Mouse (Mus musculus) heart, postnatal 0 days (tissue): Measurements from ENCODE around the gene Alkbh6. TPM values are rescaled to one million over a fixed set of nuclear protein-coding genes. Genes with fewer than 3 reads are reported as not detected.
A peak's percentile ranks its signal among the peaks of the same experiment; 100 is the strongest.

Source experiments
- ATAC-seq: fragments of 200-750 bp; cut with Nextera tagmentation; 2 replicates; pipeline ENCODE4 v1.8.0; 2017; ENCODE audit warnings: low read depth, moderate number of reproducible peaks, moderate library complexity; ENCODE audit not compliant: insufficient read depth
- DNase-seq: peaks from one replicate; pipeline ENCODE4 v3.0.0-alpha.2; 2016; ENCODE audit warnings: low spot score
- H3K27ac ChIP-seq: fragments of 300-500 bp; sonication (generic); 2 replicates; pipeline ENCODE4 v1.5.1; 2014; ENCODE audit warnings: low read depth, mild to moderate bottlenecking
- H3K27me3 ChIP-seq: fragments of 300-500 bp; sonication (generic); 2 replicates; pipeline ENCODE4 v1.6.1; 2014; ENCODE audit warnings: low read length, mixed read lengths; ENCODE audit not compliant: control insufficient read depth, insufficient read depth
- H3K36me3 ChIP-seq: fragments of 300-500 bp; sonication (generic); replicated peaks from 2 replicates; pipeline ENCODE4 v1.6.1; 2014; ENCODE audit warnings: low read length, mixed read lengths; ENCODE audit not compliant: control insufficient read depth, insufficient read depth
- H3K4me1 ChIP-seq: fragments of 300-500 bp; sonication (generic); 2 replicates; pipeline ENCODE4 v1.6.1; 2014; ENCODE audit warnings: antibody characterized with exemption; ENCODE audit not compliant: control insufficient read depth, insufficient read depth
- H3K4me2 ChIP-seq: fragments of 300-500 bp; sonication (generic); 2 replicates; pipeline ENCODE4 v1.6.1; 2014; ENCODE audit warnings: low read depth, mild to moderate bottlenecking, low read length, moderate library complexity
- H3K4me3 ChIP-seq: fragments of 300-500 bp; sonication (generic); 2 replicates; pipeline ENCODE4 v1.5.1; 2014; ENCODE audit warnings: low read depth, low read length
- H3K9ac ChIP-seq: fragments of 300-500 bp; sonication (generic); replicated peaks from 2 replicates; pipeline ENCODE4 v1.6.1; 2014; ENCODE audit warnings: low read depth, low read length, mixed read lengths
- H3K9me3 ChIP-seq: fragments of 300-500 bp; sonication (generic); replicated peaks from 2 replicates; pipeline ENCODE4 v1.6.1; 2016; ENCODE audit warnings: low read length; ENCODE audit not compliant: control insufficient read depth
- CTCF ChIP-seq: IDR thresholded peaks from 2 replicates; pipeline ENCODE4 v1.5.1; 2016; ENCODE audit warnings: antibody characterized with exemption, control low read depth, low read depth
- EP300 ChIP-seq: IDR thresholded peaks from 2 replicates; pipeline ENCODE4 v1.6.1; 2016; ENCODE audit warnings: antibody characterized with exemption, low read depth
- WGBS: fragments of 180-500 bp; shearing (Covaris S2); extraction: QIAGEN DNeasy Blood & Tissue Kit; methylation state at CpG from one replicate; pipeline ENCODE4 v1.1.7; 2014; 5-methylcytosine and 5-hydroxymethylcytosine counted together
- polyA plus RNA-seq: library from polyadenylated mRNA; unstranded; fragments of >200 nt; fragmentation: Nextera tagmentation; extraction: Ambion mirVana; gene quantifications from 2 replicates; pipeline ENCODE4 v1.2.1, GENCODE M21; 2015
- total RNA-seq: library from RNA; depleted of rRNA; stranded (reverse); fragments of >200 nt; gene quantifications from 2 replicates; pipeline ENCODE4 v1.2.3, GENCODE M21; 2014; ENCODE audit warnings: low replicate concordance

The Alkbh6 gene
- total and polyA plus RNA-seq, 2 experiments from 2014 or later, result 40.0 to 63.5 TPM

- no peak overlapping the region for H3K27ac ChIP-seq
- H3K4me3 ChIP-seq, result no peak overlapping the region
- DNase-seq, result no peak
- 67% methylated on average over 5 of the region's 5 CpGs for WGBS
- ATAC-seq, result no peak
- no peak overlapping the region for H3K9ac ChIP-seq
- no peaks in the 10 kb centered on the region for H3K4me1 ChIP-seq
- H3K9me3 ChIP-seq, result no peaks in the 10 kb centered on the region
- peaks cover 14% of the 10 kb centered on the region for H3K27me3 ChIP-seq
- H3K36me3 ChIP-seq, result no peaks in the 10 kb centered on the region
- H3K4me2 ChIP-seq, result no peak overlapping the region
- TF ChIP-seq CTCF, result no peak
- TF ChIP-seq EP300, result no peak
These were observed 31.1 kb downstream of the Alkbh6 start for GRCm38 (mm10) chr7:30339432-30340109.

DNA sequence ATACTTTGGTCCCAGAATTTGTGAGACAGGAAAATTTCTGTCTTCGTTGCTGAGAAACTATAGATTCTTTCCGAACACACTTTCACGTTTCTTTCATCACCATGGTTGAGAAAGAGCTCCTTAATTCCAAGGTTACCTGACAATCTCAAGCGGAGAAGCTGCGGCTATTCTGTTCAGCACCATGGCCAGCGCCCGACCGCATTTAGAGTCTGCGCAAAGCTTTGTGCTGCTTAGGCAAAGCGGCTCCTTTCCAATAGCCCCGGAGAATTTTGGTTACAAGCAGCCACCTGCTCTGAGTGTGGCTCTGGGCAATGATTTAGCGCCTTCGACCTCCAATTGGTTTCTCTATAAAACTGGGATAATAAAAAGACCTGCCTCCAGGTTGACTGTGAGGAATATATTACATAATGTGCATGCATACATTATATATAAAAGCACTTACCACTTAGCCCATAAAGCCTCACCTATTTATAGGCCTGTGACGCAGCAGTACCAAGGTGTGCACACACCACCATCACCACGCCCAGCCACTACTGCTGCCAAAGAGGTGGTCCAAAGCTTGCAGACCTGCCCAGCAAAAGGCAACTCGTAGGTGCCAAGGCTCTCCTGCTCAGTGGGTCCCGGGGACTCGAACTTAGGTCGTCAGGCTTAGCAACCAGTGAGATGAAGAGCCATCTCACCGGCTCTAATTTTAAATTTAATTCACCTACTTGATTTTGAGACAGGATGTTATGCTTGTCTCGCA is 38.3 kb downstream of the Alkbh6 start:
- Histone ChIP-seq H3K4me2 (no peak overlapping the region), H3K36me3 (no peaks in the 10 kb centered on the region), H3K27ac (no peak overlapping the region), H3K9me3 (no peaks in the 10 kb centered on the region), H3K4me3 (no peak overlapping the region), H3K27me3 (peaks cover 41% of the 10 kb centered on the region), H3K4me1 (no peaks in the 10 kb centered on the region), H3K9ac (no peak overlapping the region)
- TF ChIP-seq CTCF, result no peak
- TF ChIP-seq EP300, result no peak
- 21% methylated on average over 21 of the region's 21 CpGs for WGBS
- no peak for DNase-seq
- no peak for ATAC-seq

- TF ChIP-seq EP300, result no peak
- TF ChIP-seq CTCF, result peak; percentile 64
- no peak for DNase-seq
- 2% methylated on average over 30 of the region's 30 CpGs for WGBS
- no peak overlapping the region for H3K4me3 ChIP-seq
- peaks cover 44% of the 10 kb centered on the region for H3K27me3 ChIP-seq
- no peak overlapping the region for H3K9ac ChIP-seq
- no peaks in the 10 kb centered on the region for H3K9me3 ChIP-seq
- no peaks in the 10 kb centered on the region for H3K36me3 ChIP-seq
- H3K27ac ChIP-seq, result no peak overlapping the region
- 0 out of 2 replicates have a peak, but pooled peaks have one; percentile 30 for ATAC-seq
- no peak overlapping the region for H3K4me2 ChIP-seq
- H3K4me1 ChIP-seq, result no peaks in the 10 kb centered on the region
These were observed 39.3 kb downstream of the Alkbh6 start for GRCm38 (mm10) chr7:30347828-30348227.

DNA sequence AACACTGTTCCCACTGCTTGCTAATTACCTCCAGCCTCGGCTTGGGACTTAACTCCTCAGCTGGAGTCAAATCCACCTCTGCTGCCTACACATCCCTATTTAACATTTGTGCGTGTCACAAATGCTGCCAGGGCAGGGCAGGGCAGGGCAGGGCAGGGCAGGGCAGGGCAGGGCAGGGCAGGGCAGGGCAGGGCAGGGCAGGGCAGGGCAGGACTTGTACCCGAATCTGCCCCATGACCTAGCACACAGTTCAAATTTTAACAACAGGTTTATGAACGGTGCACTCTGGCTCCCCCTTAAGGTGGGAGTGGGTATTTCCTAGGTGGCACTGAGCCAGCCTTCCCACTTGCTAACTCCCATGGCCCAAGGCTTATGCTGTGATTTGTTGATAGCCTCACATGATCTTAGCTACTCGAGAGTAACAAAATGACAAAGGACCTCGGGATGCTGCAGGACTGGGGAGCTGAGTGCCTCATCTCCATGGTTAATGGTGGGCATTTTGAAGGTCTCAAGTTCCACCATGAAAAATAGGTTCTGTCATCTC is 44.8 kb downstream of the Alkbh6 start:
- Histone ChIP-seq H3K4me2 (no peak overlapping the region), H3K4me1 (no peaks in the 10 kb centered on the region), H3K4me3 (no peak overlapping the region), H3K27ac (no peak overlapping the region), H3K36me3 (no peaks in the 10 kb centered on the region), H3K9ac (no peak overlapping the region), H3K27me3 (peaks cover 24% of the 10 kb centered on the region), H3K9me3 (no peaks in the 10 kb centered on the region)
- DNase-seq, result peak; percentile 46
- ATAC-seq, result no peak
- TF ChIP-seq CTCF (peak; percentile 65), EP300 (no peak)
- 14% methylated on average over 6 of the region's 6 CpGs for WGBS

- H3K4me2 ChIP-seq, result no peak overlapping the region
- H3K27me3 ChIP-seq, result peaks cover 17% of the 10 kb centered on the region
- ATAC-seq (no peak), DNase-seq (no peak)
- no peak overlapping the region for H3K9ac ChIP-seq
- WGBS, result 64% methylated on average over 4 of the region's 4 CpGs
- no peak overlapping the region for H3K4me3 ChIP-seq
- H3K9me3 ChIP-seq, result no peaks in the 10 kb centered on the region
- no peak for TF ChIP-seq EP300
- TF ChIP-seq CTCF, result no peak
- no peaks in the 10 kb centered on the region for H3K36me3 ChIP-seq
- H3K4me1 ChIP-seq, result no peaks in the 10 kb centered on the region
- H3K27ac ChIP-seq, result no peak overlapping the region
These were observed 45.5 kb downstream of the Alkbh6 start for GRCm38 (mm10) chr7:30354059-30354458.
